Mouse (Mus musculus) large intestine, adult 2 months (tissue): ENCODE data around the gene Gjd2. TPM values are rescaled to one million over a fixed set of nuclear protein-coding genes. Genes with fewer than 3 reads are reported as not detected.

Experiments used
- DNase-seq: peaks from one replicate; pipeline ENCODE4 v3.0.0-alpha.2; 2012; ENCODE audit warnings: low read depth, low spot score
- WGBS: fragments of 180-500 bp; shearing (Covaris S2); methylation state at CpG from one replicate; pipeline ENCODE4 v1.1.7; 2018; 5-methylcytosine and 5-hydroxymethylcytosine counted together
- polyA plus RNA-seq: library from polyadenylated mRNA; depleted of rRNA; stranded (reverse); fragments of >200 nt; gene quantifications from 2 replicates; pipeline ENCODE4 v1.2.3, GENCODE M21; 2012; rRNA removed

The Gjd2 gene
- polyA plus RNA-seq, 1 experiment, result 0.02 TPM

DNA sequence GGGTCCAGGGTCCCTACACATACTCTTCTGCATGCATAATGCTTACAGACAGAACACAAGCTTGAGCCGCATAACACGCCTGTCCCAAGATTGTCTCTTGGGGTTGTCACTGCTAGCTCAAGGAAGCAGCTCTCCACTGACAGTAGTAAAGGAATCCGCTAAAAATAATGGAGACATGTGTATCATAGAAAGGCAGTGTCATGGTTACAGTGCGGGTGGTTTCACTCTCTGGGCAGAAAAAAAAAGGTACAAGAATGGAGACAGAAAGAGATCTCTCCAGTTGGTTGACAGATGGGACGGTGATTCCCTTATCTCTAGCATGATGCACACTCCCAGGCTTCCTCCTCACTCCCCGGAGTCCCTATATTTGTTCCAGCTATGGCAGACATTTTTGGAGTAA is 1.4 kb upstream of the Gjd2 start:
- WGBS, result 74% methylated on average over 6 of the region's 6 CpGs
- DNase-seq, result no peak

DNA sequence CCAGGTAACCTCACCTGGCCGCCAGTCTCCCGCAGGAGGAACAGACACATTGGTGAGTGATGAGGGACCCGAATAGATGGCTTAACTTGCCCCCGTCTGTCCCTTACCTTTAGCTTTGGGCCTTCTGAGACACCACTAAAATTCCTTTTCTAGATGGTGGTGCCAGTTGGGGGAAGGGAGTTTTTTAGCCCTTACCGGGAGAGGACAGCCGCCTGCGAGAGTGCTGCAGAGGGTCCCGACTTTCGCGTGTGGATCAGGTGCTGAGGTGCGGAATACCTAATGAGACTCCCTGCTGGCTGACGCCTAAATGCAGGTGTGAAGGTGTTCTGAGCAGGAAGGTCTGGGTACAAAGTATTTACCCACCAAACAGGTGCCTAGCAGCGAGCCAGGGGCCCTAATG is 427 bp upstream of the Gjd2 start:
- no peak for DNase-seq
- 4% methylated on average over 13 of the region's 13 CpGs for WGBS

DNA sequence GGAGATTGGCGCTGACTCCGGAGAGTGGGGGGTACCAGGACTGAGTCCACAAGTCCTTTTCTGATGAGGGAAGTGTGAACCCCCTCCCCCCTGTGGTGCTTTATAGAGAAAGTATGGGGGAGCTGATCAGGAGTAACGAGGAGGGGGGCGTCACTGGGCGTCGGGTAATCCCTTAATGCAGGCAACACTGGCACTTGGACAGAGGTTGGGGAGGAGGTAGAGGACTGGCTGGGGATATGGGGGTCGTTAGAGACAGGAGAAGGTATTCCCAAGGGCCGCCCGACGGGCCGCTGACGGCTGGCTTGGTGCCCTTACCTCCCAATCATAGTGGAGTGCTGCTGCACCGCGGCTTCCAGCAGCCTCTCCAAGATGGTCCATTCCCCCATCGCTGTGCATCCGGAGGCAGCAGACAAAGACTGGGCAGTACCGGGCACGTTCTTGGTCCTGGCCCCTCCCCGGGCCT is 639 bp downstream of the Gjd2 start:
- DNase-seq, result no peak
- 5% methylated on average over 19 of the region's 19 CpGs for WGBS

DNA sequence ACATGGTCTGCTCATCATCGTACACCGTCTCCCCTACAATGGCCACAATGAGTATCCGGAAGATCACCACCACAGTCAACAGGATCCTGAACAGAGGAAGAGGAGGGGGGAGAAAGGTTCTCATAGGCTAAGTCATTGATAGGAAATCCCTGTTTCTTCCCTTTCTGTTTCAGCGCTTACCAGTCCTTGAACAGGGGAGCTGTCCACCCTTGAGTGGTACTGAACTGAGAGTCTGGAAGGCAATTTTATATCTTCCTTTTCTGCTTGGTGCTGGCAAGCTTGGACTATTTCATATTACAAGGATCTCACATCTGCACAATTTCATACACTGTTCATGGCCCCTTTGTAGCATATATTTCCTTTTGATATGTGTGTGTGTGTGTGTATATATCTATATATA is 1.6 kb downstream of the Gjd2 start:
- DNase-seq, result no peak
- WGBS, result 52% methylated on average over 4 of the region's 4 CpGs

DNA sequence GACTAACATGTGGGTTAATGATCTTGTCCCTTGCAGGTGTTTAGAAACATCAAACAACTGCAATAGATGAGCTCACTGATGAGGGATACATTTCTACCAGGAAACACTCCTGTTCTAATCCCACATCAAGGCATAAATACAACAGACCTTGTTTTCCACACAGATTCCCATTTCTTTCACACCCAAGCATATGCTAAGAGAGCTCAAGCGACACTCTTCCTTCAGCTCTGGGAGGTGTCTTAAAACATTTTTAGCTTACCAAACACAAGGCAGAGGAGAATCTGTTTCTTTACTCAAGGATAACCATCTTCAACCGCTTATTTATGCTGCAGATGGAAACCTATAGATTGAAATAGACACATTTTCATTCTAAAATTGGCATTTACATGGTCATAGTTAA is 5.1 kb downstream of the Gjd2 start:
- no peak for DNase-seq
- WGBS, result 68% methylated on average over 2 of the region's 2 CpGs

DNA sequence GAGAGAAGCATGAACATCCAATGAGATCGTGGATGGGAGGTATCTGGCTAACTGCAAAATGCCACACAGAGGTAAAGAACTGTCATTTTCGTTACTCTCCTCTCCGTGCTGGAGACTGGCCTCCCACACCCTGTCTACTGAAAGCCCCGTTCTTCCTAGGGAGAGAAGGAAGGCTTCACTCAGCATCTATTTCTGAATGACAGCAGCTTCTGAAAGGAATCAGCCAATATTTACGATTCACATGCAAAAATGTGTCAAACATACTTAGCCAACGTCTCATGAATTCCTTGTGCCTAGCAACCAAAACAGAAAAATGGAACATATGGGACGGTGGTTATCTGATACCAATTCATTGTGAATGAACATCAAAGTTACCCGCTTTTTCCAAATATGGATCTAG is 15.9 kb downstream of the Gjd2 start:
- 58% methylated on average over 8 of the region's 8 CpGs for WGBS
- DNase-seq, result no peak

DNA sequence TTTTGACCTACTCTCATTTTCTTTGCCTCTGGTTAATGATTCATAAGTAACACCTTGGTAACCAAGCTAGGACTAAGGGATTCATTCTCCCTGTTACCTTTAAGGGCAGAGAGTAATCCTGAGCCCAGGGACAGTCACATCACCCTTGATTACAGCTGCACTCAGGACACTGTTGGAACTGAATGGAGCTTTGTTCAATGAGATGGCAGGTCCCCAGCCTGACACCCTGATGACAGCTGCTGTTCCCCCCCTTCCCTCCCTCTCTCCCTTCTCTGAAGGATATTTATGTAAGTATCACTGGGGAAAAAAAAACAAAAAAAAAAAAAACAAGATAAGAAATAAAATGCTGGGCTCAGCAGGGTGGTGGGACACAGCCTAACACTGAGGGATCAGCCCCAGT is 16.5 kb downstream of the Gjd2 start:
- DNase-seq, result no peak

DNA sequence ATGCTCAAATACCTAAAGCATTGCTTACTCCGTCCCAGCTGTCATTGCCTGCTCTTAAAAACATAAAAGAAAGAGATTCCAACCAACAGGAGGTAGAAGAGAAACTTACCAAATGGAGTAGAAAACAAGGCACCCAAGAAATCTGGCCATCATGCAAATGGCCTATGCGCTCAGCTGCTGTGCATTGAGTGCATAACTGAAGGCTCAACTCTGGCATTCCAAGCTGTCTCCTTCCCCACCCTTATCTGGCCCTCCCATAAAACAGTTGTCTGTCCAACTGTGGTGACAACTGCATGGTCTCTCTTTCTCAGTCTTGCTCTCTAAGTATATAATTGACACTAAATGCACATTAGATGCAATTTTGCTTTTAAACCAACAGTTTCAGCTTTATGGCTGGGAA is 28.5 kb downstream of the Gjd2 start:
- 82% methylated on average over 2 of the region's 2 CpGs for WGBS
- DNase-seq, result no peak

DNA sequence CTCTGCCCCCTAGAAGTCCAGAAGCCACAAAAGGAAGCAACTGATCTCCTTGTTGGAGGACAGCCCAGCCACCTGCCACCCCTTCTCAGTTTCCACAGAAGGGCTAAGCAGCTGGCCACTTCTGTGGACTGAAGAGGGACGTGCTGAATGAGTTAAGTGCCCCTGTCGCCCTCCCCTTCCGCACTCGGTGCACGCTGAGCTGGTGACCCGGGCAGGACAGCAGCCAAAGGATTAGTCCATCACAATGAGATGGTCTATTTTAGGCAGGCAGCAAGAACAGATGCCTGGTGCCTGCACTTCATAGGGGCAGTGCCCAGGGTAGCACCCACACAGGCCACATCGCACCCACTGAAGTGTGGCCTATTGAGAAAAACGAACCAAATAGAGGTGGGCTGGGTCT is 32.8 kb downstream of the Gjd2 start:
- WGBS, result 53% methylated on average over 8 of the region's 8 CpGs
- no peak for DNase-seq

DNA sequence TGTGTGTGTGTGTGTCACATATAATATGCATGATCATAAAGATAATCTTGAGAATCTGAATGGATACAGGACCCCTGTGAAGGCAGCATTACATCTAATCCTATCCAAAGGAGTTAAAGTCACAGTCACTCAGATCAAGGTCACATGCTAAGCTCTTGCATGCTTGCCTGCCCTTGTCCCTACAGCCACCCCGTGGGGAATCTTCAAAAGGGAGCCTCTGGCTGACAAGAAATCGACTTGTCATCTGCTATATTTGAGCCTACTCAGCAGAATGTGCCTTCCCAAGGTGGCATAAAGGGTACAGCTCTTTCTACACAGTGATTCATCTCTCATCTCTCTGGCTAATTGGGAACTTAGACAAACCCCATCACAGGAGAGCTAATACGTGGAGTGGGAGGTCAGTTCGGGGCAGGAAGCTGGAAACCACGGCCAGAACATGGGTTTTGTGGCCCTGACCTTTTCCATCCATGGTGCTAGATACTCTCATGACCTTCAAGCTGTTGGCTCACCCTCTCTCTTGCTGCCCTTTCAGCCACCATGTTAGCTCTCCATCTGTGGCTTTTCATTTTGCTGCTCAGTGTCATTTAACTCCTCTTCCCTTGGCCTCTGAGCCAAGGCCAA is 35.2 kb downstream of the Gjd2 start:
- 54% methylated on average over 5 of the region's 5 CpGs for WGBS
- DNase-seq, result no peak

DNA sequence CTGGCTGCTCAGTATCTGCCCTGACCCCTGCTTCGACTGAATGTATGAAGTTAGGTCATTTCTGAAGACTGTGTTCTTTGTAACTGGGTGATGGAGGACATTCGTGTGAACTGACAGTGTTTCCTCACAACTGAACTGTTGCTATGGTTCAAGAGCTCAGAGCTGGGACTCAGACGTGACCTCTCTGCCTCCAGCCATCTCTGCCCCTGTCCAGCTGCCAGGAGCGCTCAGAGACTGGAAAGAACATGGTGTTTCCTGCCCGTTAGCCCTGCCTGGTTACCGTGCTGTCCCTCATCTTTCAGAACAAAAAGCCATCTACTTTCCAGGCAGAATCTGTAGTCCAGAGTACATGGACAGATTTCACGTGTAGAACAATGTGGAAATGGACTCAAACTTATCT is 39.5 kb downstream of the Gjd2 start:
- no peak for DNase-seq
- WGBS, result 65% methylated on average over 7 of the region's 7 CpGs

DNA sequence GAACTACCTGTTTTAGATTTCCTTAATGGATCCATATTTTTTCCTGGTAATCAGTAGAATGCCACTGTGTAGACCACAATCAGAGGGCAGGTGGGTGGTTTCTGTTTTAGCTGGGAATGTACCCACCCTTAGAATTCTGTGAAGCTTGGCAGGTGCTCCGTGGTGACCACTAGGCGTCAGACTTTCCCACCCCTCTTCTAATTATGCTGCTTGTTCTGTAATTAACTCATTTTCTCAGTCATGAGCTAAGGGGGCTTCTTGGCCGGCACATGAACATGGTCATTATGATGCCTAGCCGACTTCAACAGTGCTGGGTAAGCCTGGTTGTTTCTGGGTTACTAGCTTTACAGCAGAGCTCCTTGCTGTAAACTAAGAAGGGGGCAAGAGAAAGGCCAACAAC is 47.0 kb downstream of the Gjd2 start:
- 25% methylated on average over 4 of the region's 4 CpGs for WGBS
- DNase-seq, result no peak

Other genes starting within 250 kb of the Gjd2 start
- gene Scg5, start 184.5 kb downstream of the Gjd2 start, polyA plus RNA-seq, result 2.2 and 3.1 TPM in 2 replicates
- gene Arhgap11a, start 165.0 kb downstream of the Gjd2 start, polyA plus RNA-seq, result 3.7 and 4.5 TPM in 2 replicates
- gene Actc1, start 39.9 kb upstream of the Gjd2 start, polyA plus RNA-seq, result 5.8 and 8.5 TPM in 2 replicates
- gene Aqr, start 173.4 kb upstream of the Gjd2 start, polyA plus RNA-seq, result 13.0 and 19.1 TPM in 2 replicates
- 0.73 and 1.1 TPM in 2 replicates for gene Zfp770, start 187.8 kb upstream of the Gjd2 start, polyA plus RNA-seq